Mouse (Mus musculus) embryonic facial prominence, embryonic 12.5 days (tissue): ENCODE measurements around the gene Car2. TPM values are rescaled to one million over a fixed set of nuclear protein-coding genes. Genes with fewer than 3 reads are reported as not detected.

Experiments used
- ATAC-seq: fragments of 200-750 bp; cut with Nextera tagmentation; 2 replicates; pipeline ENCODE4 v1.8.0; 2017; ENCODE audit not compliant: insufficient number of reproducible peaks, insufficient read depth, low FRiP score, low TSS enrichment
- H3K27ac ChIP-seq: fragments of 300-500 bp; sonication (generic); 2 replicates; pipeline ENCODE4 v1.5.1; 2016; ENCODE audit warnings: mild to moderate bottlenecking
- H3K27me3 ChIP-seq: fragments of 300-500 bp; sonication (generic); 2 replicates; pipeline ENCODE4 v1.6.1; 2016; ENCODE audit warnings: mild to moderate bottlenecking, moderate library complexity
- H3K36me3 ChIP-seq: fragments of 300-500 bp; sonication (generic); 2 replicates; pipeline ENCODE4 v1.6.1; 2016; ENCODE audit warnings: mild to moderate bottlenecking
- H3K4me1 ChIP-seq: fragments of 300-500 bp; sonication (generic); 2 replicates; pipeline ENCODE4 v1.6.1; 2016
- H3K4me2 ChIP-seq: fragments of 300-500 bp; sonication (generic); replicated peaks from 2 replicates; pipeline ENCODE4 v1.6.1; 2016; ENCODE audit warnings: mild to moderate bottlenecking, moderate library complexity
- H3K4me3 ChIP-seq: fragments of 300-500 bp; sonication (generic); 2 replicates; pipeline ENCODE4 v1.5.1; 2016; ENCODE audit warnings: mild to moderate bottlenecking
- H3K9ac ChIP-seq: fragments of 300-500 bp; sonication (generic); 2 replicates; pipeline ENCODE4 v1.6.1; 2016; ENCODE audit warnings: mild to moderate bottlenecking, moderate library complexity
- H3K9me3 ChIP-seq: fragments of 300-500 bp; sonication (generic); 2 replicates; pipeline ENCODE4 v1.6.1; 2016; ENCODE audit warnings: mild to moderate bottlenecking, moderate library complexity
- WGBS: fragments of 180-500 bp; shearing (Covaris S2); methylation state at CpG from one replicate; pipeline ENCODE4 v1.1.7; 2016; 5-methylcytosine and 5-hydroxymethylcytosine counted together
- polyA plus RNA-seq: library from polyadenylated mRNA; unstranded; fragments of >200 nt; fragmentation: Nextera tagmentation; extraction: Ambion mirVana; gene quantifications from 2 replicates; pipeline ENCODE4 v1.2.1, GENCODE M21; 2016

Car2 gene
- polyA plus RNA-seq, 1 experiment from 2014 or later, result 51.5 TPM

DNA sequence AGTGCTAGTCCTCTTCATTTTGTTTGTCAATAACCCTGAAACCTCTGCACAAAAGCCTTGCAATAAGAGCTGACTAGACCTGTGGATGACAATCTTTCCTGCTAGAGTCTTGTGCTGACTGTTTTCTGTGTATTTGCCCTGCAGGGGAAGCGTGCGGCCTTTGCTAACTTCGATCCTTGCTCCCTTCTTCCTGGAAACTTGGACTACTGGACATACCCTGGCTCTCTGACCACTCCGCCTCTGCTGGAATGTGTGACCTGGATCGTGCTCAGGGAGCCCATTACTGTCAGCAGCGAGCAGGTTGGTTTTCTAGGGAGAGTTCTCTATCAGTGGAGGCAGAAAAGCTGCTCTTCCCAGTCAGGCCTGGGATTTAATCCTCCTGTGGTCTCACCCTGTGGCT is 11.7 kb downstream of the Car2 start:
- 57% methylated on average over 6 of the region's 6 CpGs for WGBS
- no peak overlapping the region for H3K9ac ChIP-seq
- H3K4me1 ChIP-seq, result no peaks in the 10 kb centered on the region; the same call in 1 of the 2 replicates
- ATAC-seq, result no peak
- H3K27me3 ChIP-seq, result no peaks in the 10 kb centered on the region
- H3K36me3 ChIP-seq, result no peaks in the 10 kb centered on the region
- H3K4me3 ChIP-seq, result no peak overlapping the region
- H3K9me3 ChIP-seq, result no peaks in the 10 kb centered on the region
- H3K27ac ChIP-seq, result no peak overlapping the region
- no peak overlapping the region for H3K4me2 ChIP-seq

DNA sequence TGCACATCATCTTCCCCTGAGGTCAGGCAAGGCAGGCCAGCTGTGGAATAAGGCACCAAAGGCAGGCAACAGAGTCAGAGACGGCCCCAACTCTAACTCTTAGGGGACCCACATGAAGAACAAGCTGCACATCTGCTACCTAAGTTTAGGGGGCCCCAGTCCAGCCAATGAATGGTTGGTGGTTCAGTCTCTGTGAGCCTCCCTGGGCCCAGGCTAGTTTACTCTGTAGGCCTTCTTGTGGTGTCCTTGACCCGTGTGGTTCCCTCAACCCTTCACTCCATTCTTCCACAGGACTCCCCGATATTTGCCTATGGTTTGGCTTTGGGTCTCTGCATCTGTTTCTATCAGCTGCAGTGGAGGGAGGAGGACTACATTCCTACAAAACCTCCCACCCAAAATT is 17.3 kb downstream of the Car2 start:
- WGBS, result 88% methylated on average over 3 of the region's 3 CpGs
- H3K4me3 ChIP-seq, result no peak overlapping the region
- H3K9ac ChIP-seq, result no peak overlapping the region
- no peaks in the 10 kb centered on the region for H3K27me3 ChIP-seq
- H3K27ac ChIP-seq, result no peak overlapping the region
- no peaks in the 10 kb centered on the region for H3K9me3 ChIP-seq
- no peak overlapping the region for H3K4me2 ChIP-seq
- H3K36me3 ChIP-seq, result no peaks in the 10 kb centered on the region
- H3K4me1 ChIP-seq, result no peaks in the 10 kb centered on the region
- ATAC-seq, result no peak

DNA sequence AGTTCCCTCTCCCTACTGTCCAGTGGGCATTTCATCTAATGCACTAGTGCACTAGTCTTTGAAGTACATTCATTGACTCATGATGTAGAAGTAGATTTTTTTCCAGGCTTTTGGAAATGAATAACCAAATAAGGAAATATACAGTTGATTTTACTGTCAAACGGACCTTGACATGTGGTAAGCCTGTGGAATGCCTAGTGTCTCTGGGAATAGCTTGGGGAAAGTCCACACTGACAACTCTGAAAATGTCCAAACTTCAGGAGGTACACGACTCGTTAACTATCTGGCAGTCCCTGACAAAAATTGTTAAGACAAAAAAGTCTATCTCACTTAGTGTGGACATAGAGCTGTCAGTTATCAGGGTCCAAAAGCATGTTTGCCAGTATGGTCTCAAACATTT is 18.1 kb downstream of the Car2 start:
- Histone ChIP-seq H3K9ac (no peak overlapping the region), H3K36me3 (no peaks in the 10 kb centered on the region)
- 68% methylated on average over 3 of the region's 3 CpGs for WGBS

GRCm38 (mm10) chr3:14907271-14907670 is 21.2 kb downstream of the Car2 start:
- no peak overlapping the region for H3K27ac ChIP-seq
- no peaks in the 10 kb centered on the region for H3K9me3 ChIP-seq
- no peak overlapping the region for H3K4me2 ChIP-seq
- no peak overlapping the region for H3K4me3 ChIP-seq
- H3K27me3 ChIP-seq, result no peaks in the 10 kb centered on the region
- no peak overlapping the region for H3K9ac ChIP-seq
- no peaks in the 10 kb centered on the region for H3K36me3 ChIP-seq
- no peak for ATAC-seq
- H3K4me1 ChIP-seq, result no peaks in the 10 kb centered on the region
- WGBS, result 25% methylated on average over 1 of the region's 1 CpGs

More for the DNA sequence above, 18.1 kb downstream of the Car2 start:
- Histone ChIP-seq H3K9me3 (no peaks in the 10 kb centered on the region), H3K27ac (no peak overlapping the region), H3K27me3 (no peaks in the 10 kb centered on the region), H3K4me1 (no peaks in the 10 kb centered on the region), H3K4me2 (no peak overlapping the region), H3K4me3 (no peak overlapping the region)
- no peak for ATAC-seq

DNA sequence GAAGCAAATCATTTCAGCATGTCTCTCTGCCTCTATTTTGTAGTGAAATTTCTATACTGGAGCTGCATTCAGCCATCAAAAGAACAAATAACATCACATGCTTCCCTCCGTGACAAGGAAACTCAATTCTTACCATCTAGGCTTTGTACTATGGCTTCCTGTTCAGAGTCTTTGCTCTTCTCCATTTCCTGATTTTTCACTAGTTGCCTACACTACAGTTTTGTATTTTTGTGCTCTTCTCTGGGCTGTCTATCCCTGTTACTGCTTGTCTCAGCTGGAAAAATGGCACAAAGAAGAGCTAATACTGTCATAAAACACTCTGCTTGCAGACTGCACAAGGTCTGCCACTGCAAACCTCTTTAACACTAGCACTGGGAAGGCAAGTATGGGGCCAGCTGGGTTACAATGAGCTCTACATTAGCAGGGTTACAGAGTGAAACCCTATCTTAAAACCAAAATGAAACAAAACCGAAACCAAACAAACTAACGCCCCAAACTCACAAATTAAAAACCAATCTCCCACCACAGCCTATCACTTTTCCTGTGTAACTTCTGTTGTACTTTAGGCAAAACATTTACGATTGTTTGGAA is 26.0 kb downstream of the Car2 start:
- no peak overlapping the region for H3K9ac ChIP-seq
- H3K27me3 ChIP-seq, result no peaks in the 10 kb centered on the region
- WGBS, result 63% methylated on average over 4 of the region's 4 CpGs
- H3K4me3 ChIP-seq, result no peak overlapping the region
- no peaks in the 10 kb centered on the region for H3K9me3 ChIP-seq
- H3K27ac ChIP-seq, result no peak overlapping the region
- H3K4me1 ChIP-seq, result no peaks in the 10 kb centered on the region
- no peak overlapping the region for H3K4me2 ChIP-seq
- no peak for ATAC-seq
- no peaks in the 10 kb centered on the region for H3K36me3 ChIP-seq

GRCm38 (mm10) chr3:14913774-14914173 is 27.7 kb downstream of the Car2 start:
- no peak overlapping the region for H3K4me3 ChIP-seq
- no peak overlapping the region for H3K4me2 ChIP-seq
- H3K9ac ChIP-seq, result no peak overlapping the region
- no peaks in the 10 kb centered on the region for H3K9me3 ChIP-seq
- H3K27ac ChIP-seq, result no peak overlapping the region
- no peaks in the 10 kb centered on the region for H3K4me1 ChIP-seq
- no peaks in the 10 kb centered on the region for H3K27me3 ChIP-seq
- H3K36me3 ChIP-seq, result no peaks in the 10 kb centered on the region
- 80% methylated on average over 4 of the region's 4 CpGs for WGBS
- no peak for ATAC-seq

GRCm38 (mm10) chr3:14915355-14915754 is 29.3 kb downstream of the Car2 start:
- no peak for ATAC-seq
- Histone ChIP-seq H3K9ac (no peak overlapping the region), H3K4me2 (no peak overlapping the region), H3K27ac (no peak overlapping the region), H3K4me1 (no peaks in the 10 kb centered on the region), H3K36me3 (no peaks in the 10 kb centered on the region), H3K27me3 (no peaks in the 10 kb centered on the region), H3K4me3 (no peak overlapping the region), H3K9me3 (no peaks in the 10 kb centered on the region)
- WGBS, result 95% methylated on average over 2 of the region's 2 CpGs

GRCm38 (mm10) chr3:14917261-14917660 is 31.2 kb downstream of the Car2 start:
- Histone ChIP-seq H3K4me1 (no peaks in the 10 kb centered on the region), H3K27ac (no peak overlapping the region), H3K4me2 (no peak overlapping the region), H3K9ac (no peak overlapping the region), H3K36me3 (no peaks in the 10 kb centered on the region), H3K4me3 (no peak overlapping the region), H3K9me3 (no peaks in the 10 kb centered on the region), H3K27me3 (no peaks in the 10 kb centered on the region)
- WGBS, result 69% methylated on average over 2 of the region's 2 CpGs
- ATAC-seq, result no peak

- Histone ChIP-seq H3K9ac (no peak overlapping the region), H3K27me3 (no peaks in the 10 kb centered on the region), H3K4me3 (no peak overlapping the region), H3K36me3 (no peaks in the 10 kb centered on the region), H3K27ac (no peak overlapping the region), H3K9me3 (no peaks in the 10 kb centered on the region), H3K4me2 (no peak overlapping the region), H3K4me1 (no peaks in the 10 kb centered on the region)
- 73% methylated on average over 3 of the region's 3 CpGs for WGBS
- no peak for ATAC-seq
Measured at GRCm38 (mm10) chr3:14944706-14945105, 58.6 kb downstream of the Car2 start.

GRCm38 (mm10) chr3:14945627-14946026 is 59.6 kb downstream of the Car2 start:
- H3K9ac ChIP-seq, result no peak overlapping the region
- no peaks in the 10 kb centered on the region for H3K27me3 ChIP-seq
- H3K27ac ChIP-seq, result no peak overlapping the region
- H3K9me3 ChIP-seq, result no peaks in the 10 kb centered on the region
- no peak for ATAC-seq
- no peaks in the 10 kb centered on the region for H3K4me1 ChIP-seq
- WGBS, result 43% methylated on average over 2 of the region's 2 CpGs
- no peak overlapping the region for H3K4me2 ChIP-seq
- H3K4me3 ChIP-seq, result no peak overlapping the region
- no peaks in the 10 kb centered on the region for H3K36me3 ChIP-seq

DNA sequence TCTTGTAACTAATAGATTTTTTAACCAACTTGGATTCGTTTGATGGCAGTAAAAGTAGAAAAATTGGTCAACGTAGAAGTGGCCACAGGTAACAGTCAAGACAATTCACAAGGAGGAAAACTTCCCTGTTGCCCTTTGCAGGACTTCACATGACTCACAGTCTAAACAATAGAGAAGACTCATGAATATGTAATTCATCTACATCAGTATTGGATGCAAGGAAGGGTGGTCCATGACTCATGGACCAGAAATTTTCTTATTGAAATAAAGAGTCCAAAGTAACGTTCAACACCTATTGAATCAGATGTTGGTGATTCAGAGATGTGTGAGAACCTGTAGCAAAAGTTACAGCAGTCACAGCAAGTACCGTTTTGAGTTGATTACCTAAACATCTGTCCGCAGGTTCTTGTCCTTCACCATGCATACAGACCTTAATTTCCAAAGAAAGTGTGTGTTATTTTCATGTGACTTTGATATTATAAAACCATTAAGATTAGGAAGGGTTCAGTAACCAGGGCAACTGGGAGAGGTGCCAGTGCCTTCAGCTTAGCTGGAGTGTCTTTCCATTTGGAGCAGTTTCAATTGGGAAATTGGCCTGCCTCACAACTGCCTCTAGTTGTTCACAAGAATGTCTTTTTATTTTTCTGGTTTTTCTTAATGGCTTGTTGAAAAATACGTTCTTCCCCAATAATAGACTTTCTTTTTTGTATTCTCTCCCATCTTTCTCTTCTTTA is 62.2 kb downstream of the Car2 start:
- no peak overlapping the region for H3K4me3 ChIP-seq
- WGBS, result 83% methylated on average over 6 of the region's 6 CpGs
- no peak overlapping the region for H3K9ac ChIP-seq

DNA sequence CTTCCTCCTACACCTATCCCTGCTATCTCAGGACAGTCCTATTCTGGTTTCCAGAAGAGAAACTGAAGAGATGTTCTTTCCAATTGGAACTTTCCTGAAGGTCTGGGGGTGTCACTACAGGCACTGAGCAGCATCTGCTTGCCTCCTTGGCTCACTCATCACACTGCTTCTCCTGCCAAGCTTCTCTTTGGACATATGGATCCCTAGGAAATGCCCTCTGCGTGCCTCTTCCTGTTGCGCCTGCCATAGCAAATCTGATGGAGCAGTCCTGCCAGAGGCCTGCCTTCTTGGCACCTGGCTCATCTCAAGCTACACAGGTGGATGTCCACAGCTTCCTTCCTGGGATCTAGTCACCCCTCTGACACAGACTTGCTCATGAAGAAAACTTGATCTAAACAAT is 64.0 kb downstream of the Car2 start:
- WGBS, result 84% methylated on average over 2 of the region's 2 CpGs
- Histone ChIP-seq H3K4me2 (no peak overlapping the region), H3K27me3 (no peaks in the 10 kb centered on the region), H3K36me3 (no peaks in the 10 kb centered on the region), H3K9ac (no peak overlapping the region), H3K27ac (no peak overlapping the region), H3K4me3 (no peak overlapping the region), H3K4me1 (no peaks in the 10 kb centered on the region), H3K9me3 (no peaks in the 10 kb centered on the region)
- ATAC-seq, result no peak

More for the DNA sequence above, 62.2 kb downstream of the Car2 start:
- H3K27ac ChIP-seq, result no peak overlapping the region
- H3K36me3 ChIP-seq, result no peaks in the 10 kb centered on the region
- no peaks in the 10 kb centered on the region for H3K27me3 ChIP-seq
- no peaks in the 10 kb centered on the region for H3K9me3 ChIP-seq
- H3K4me1 ChIP-seq, result no peaks in the 10 kb centered on the region
- no peak for ATAC-seq
- H3K4me2 ChIP-seq, result no peak overlapping the region
